Mouse (Mus musculus) E14TG2a.4 (cell line): ENCODE measurements around the gene Smo.

Experiments used
- CTCF ChIP-seq: conservative IDR thresholded peaks from 2 replicates; pipeline ENCODE4 v1.5.1; 2014; ENCODE audit warnings: low read length
- NANOG ChIP-seq: IDR thresholded peaks from 2 replicates; pipeline ENCODE4 v1.6.1; 2014; ENCODE audit warnings: borderline replicate concordance, low read length, mixed read lengths
- POU5F1 ChIP-seq: IDR thresholded peaks from 2 replicates; pipeline ENCODE4 v1.6.1; 2014; ENCODE audit warnings: low read length, borderline replicate concordance

DNA sequence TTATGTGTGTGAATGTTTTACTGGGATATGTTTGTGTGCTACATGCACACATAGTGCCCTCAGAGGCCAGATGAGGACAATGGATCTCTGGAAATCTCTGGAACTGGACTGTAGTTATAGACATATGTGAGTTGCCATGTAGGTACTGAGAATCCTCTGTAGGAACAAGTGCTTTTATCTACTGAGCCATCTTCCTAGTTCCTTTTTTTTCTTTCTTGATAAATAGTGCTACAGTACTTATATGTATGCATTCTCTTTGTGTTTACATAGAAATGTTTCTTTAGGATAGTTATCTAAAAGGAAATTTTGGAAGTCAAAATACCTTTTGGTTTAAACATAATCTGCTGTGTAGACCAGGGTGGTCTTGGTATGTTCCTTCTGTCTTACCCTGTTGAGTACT, 44.8 kb downstream of the Smo start:
- no peak for TF ChIP-seq CTCF
- TF ChIP-seq POU5F1, result no peak
- no peak for TF ChIP-seq NANOG
